Mouse (Mus musculus) forebrain, embryonic 16.5 days (tissue): Measurements from ENCODE around the gene Crtc1. TPM values are rescaled to one million over a fixed set of nuclear protein-coding genes. Genes with fewer than 3 reads are reported as not detected.

ENCODE experiments used
- ATAC-seq: fragments of 200-750 bp; cut with Nextera tagmentation; 2 replicates; pipeline ENCODE4 v1.8.0; 2017; ENCODE audit warnings: mild to moderate bottlenecking, moderate library complexity
- H3K27ac ChIP-seq: fragments of 300-500 bp; sonication (generic); 2 replicates; pipeline ENCODE4 v1.5.1; 2014; ENCODE audit warnings: low read length, control low read depth
- H3K27me3 ChIP-seq: fragments of 300-500 bp; sonication (generic); replicated peaks from 2 replicates; pipeline ENCODE4 v1.6.1; 2014; ENCODE audit warnings: low read length; ENCODE audit not compliant: control insufficient read depth, insufficient read depth
- H3K36me3 ChIP-seq: fragments of 300-500 bp; sonication (generic); 2 replicates; pipeline ENCODE4 v1.6.1; 2014; ENCODE audit not compliant: control insufficient read depth, insufficient read depth
- H3K4me1 ChIP-seq: fragments of 300-500 bp; sonication (generic); replicated peaks from 2 replicates; pipeline ENCODE4 v1.6.1; 2014; ENCODE audit warnings: low read length; ENCODE audit not compliant: control insufficient read depth, insufficient read depth
- H3K4me2 ChIP-seq: fragments of 300-500 bp; sonication (generic); 2 replicates; pipeline ENCODE4 v1.6.1; 2014; ENCODE audit warnings: mild to moderate bottlenecking, low read length, control low read depth
- H3K4me3 ChIP-seq: fragments of 300-500 bp; sonication (generic); replicated peaks from 2 replicates; pipeline ENCODE4 v1.5.1; 2014; ENCODE audit warnings: mild to moderate bottlenecking, low read length, control low read depth
- H3K9ac ChIP-seq: fragments of 300-500 bp; sonication (generic); replicated peaks from 2 replicates; pipeline ENCODE4 v1.6.1; 2014; ENCODE audit warnings: low read depth, low read length, control low read depth
- H3K9me3 ChIP-seq: fragments of 300-500 bp; sonication (generic); 2 replicates; pipeline ENCODE4 v1.6.1; 2016; ENCODE audit warnings: low read length; ENCODE audit not compliant: control insufficient read depth
- WGBS: fragments of 180-500 bp; shearing (Covaris S2); extraction: QIAGEN DNeasy Blood & Tissue Kit; methylation state at CpG from one replicate; pipeline ENCODE4 v1.1.7; 2014; 5-methylcytosine and 5-hydroxymethylcytosine counted together
- polyA plus RNA-seq: library from polyadenylated mRNA; unstranded; fragments of >200 nt; fragmentation: Nextera tagmentation; extraction: Ambion mirVana; gene quantifications from 2 replicates; pipeline ENCODE4 v1.2.1, GENCODE M21; 2015

The Crtc1 gene
- polyA plus RNA-seq, 1 experiment from 2014 or later: 51.0 TPM

DNA sequence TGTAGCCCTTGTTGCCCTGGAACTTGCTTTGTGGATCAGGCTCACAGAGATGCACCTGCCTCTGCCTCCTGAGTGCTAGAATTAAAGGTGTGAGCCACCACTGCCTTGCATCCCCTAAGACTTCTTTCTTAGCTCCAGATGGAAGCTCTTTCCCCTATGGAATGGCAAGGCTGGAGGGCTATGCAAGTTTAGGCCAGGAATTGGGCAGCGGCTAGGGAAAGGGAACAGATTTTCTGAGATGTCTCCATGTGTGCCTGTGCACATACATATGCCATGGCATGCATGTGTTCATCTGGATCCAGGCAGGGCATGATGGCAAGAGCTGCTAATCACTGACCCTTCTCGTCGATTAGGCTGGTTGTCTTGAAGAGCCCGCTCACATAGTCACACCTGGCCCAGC lies 26.3 kb upstream of the Crtc1 start:
- Histone ChIP-seq H3K36me3 (no peaks in the 10 kb centered on the region), H3K4me3 (no peak overlapping the region), H3K9me3 (no peaks in the 10 kb centered on the region), H3K27me3 (no peaks in the 10 kb centered on the region), H3K4me1 (no peaks in the 10 kb centered on the region), H3K27ac (no peak overlapping the region), H3K9ac (no peak overlapping the region), H3K4me2 (no peak overlapping the region)
- no peak for ATAC-seq
- WGBS: 94% methylated on average over 4 of the region's 4 CpGs

DNA sequence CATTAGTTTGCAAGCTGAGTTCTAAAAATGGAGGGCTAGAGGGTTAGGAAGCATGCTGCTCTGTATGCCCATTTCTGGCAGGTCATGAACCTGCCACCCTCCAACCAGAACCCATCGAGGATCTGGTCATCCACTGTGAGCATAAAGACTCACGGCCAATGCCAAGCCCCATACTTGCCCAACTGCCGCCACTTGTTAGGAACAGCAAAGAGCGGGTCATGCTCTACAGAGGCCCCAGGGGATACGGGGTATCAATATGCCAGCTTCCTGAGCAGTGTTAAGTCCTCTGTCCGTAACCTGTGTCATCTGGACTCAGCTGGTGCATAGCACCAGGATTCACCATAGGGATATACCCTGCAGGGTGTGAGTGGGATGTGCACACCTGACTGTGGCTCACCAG lies 24.8 kb upstream of the Crtc1 start:
- Histone ChIP-seq H3K27me3 (no peaks in the 10 kb centered on the region), H3K9ac (no peak overlapping the region), H3K4me3 (no peak overlapping the region), H3K4me2 (no peak overlapping the region), H3K36me3 (no peaks in the 10 kb centered on the region), H3K9me3 (no peaks in the 10 kb centered on the region), H3K27ac (no peak overlapping the region), H3K4me1 (no peaks in the 10 kb centered on the region)
- ATAC-seq: no peak
- WGBS: 87% methylated on average over 6 of the region's 6 CpGs

DNA sequence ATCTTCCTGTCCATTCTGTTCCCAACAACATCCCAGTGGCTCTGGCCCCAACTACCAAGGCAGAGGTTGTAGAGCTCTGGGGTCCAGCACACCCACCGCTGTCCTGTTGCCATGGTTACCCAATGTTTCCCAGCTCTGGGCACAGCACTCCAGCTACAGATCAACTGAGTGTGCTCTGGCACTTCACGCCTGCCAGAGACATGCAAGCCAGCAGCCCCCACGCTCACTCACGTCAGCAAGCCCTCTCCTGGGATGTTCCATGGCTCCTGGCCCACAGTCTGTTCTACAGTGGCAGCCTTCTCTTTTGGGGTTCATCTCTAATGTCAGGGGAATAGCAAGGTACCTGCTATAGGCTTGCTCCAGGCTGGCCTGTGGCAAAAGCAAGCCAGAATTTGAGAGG lies 23.9 kb upstream of the Crtc1 start:
- no peak overlapping the region for H3K9ac ChIP-seq
- no peaks in the 10 kb centered on the region for H3K9me3 ChIP-seq
- no peak overlapping the region for H3K4me2 ChIP-seq
- no peaks in the 10 kb centered on the region for H3K4me1 ChIP-seq
- H3K27me3 ChIP-seq: no peaks in the 10 kb centered on the region
- H3K36me3 ChIP-seq: no peaks in the 10 kb centered on the region
- 52% methylated on average over 4 of the region's 4 CpGs for WGBS
- H3K27ac ChIP-seq: no peak overlapping the region
- peak; percentile 14 for ATAC-seq
- H3K4me3 ChIP-seq: no peak overlapping the region

DNA sequence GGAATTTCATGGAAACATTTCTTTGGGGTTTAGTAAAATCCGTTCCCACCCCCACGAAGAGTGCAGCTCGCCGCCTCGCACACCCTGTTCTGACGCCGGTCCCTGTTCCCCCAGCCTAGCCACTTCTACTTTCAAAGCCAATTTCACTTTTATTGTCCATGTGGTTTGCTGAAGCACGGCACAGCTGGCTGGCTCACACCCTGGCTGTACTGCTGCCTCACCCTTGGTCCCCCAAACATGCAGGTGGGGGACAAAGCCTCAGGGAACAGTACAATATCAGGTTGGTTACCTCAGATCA lies 23.1 kb upstream of the Crtc1 start:
- Histone ChIP-seq H3K9ac (no peak overlapping the region), H3K9me3 (no peaks in the 10 kb centered on the region), H3K4me2 (no peak overlapping the region), H3K36me3 (no peaks in the 10 kb centered on the region), H3K4me3 (no peak overlapping the region), H3K27me3 (no peaks in the 10 kb centered on the region), H3K27ac (no peak overlapping the region), H3K4me1 (no peaks in the 10 kb centered on the region)
- WGBS: 92% methylated on average over 8 of the region's 8 CpGs
- no peak for ATAC-seq

DNA sequence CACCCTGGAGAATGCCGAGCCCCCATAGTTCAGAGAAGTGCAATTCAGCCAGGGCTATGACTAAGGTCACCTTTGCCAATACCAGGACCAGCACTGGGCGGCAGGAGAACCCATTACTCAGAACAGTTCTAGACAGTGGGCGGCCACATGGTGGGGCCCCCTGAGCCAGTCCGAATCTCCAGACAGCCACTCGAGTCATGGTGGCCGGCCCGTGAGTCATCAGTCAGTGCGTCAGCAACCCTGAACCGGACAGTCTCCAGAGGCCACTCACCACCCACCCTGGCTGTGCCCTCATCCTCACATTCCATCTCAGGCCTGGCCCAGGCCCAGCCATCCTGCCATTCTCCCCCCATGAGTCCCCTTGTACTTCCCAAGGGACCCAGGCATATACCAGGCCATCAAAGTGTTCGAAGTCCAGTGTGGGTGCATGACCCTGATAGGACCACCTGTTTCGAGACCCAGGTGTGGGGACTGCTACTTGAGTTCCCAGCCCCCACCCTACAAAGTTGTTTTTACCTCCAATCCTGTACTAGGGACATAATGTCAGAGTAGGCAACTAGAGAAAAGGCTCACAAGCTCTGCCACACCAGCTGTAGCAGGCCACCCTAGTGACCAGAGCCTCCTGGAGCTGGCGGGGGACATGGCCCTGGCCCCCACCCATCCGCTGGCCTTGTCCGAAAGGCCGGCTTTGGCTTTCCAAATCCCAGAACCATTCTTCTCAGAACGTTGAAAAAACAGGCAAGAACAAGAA lies 22.6 kb upstream of the Crtc1 start:
- WGBS: 87% methylated on average over 16 of the region's 16 CpGs

DNA sequence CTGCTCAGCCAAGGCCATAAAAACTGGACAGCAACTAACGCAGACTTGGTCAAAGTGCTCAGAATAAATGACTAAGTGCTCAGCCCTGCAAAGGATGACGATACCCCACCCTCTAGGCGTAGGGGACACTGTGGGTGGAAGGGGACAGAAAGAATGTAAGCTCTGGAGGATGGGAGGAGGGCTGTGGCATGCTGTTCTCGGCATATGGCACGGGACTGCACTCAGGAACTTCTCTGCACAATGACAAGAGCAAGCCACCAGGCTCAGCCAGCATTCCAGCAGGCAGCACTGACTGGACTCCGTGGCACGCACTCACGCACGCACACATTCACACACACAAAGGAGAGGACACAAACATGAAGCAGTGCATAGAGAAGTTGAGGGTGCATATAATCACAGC lies 21.2 kb upstream of the Crtc1 start:
- Histone ChIP-seq H3K9me3 (no peaks in the 10 kb centered on the region), H3K4me1 (no peaks in the 10 kb centered on the region), H3K9ac (no peak overlapping the region), H3K36me3 (no peaks in the 10 kb centered on the region), H3K27ac (no peak overlapping the region), H3K4me2 (no peak overlapping the region), H3K27me3 (no peaks in the 10 kb centered on the region), H3K4me3 (no peak overlapping the region)
- no peak for ATAC-seq
- WGBS: 86% methylated on average over 9 of the region's 9 CpGs

More for the DNA sequence above, 22.6 kb upstream of the Crtc1 start:
- Histone ChIP-seq H3K27ac (no peak overlapping the region), H3K4me2 (no peak overlapping the region), H3K27me3 (no peaks in the 10 kb centered on the region), H3K9me3 (no peaks in the 10 kb centered on the region), H3K4me1 (no peaks in the 10 kb centered on the region), H3K4me3 (no peak overlapping the region), H3K9ac (no peak overlapping the region), H3K36me3 (no peaks in the 10 kb centered on the region)
- no peak for ATAC-seq

DNA sequence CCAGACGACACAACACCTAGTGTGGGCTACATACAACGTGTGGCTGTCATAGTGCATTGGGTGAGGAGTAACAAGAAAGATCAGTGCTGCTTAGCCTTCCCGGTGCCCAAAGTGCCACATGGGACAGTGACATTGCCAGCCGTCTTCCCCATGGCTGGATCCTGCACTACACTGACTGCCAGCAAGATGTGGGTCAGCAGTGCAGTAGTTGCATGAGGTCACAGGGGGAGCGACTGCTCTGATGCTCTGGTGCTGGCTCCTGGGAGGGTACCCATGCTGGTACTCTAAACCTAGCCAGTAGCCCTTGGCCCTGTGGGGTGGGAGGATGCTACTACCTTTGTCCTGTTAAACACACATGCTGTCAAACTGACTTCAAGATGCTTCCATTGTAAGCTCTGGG lies 20.8 kb upstream of the Crtc1 start:
- 91% methylated on average over 5 of the region's 5 CpGs for WGBS
- Histone ChIP-seq H3K4me1 (no peaks in the 10 kb centered on the region), H3K4me3 (no peak overlapping the region), H3K9me3 (no peaks in the 10 kb centered on the region), H3K9ac (no peak overlapping the region), H3K27ac (no peak overlapping the region), H3K4me2 (no peak overlapping the region), H3K36me3 (no peaks in the 10 kb centered on the region), H3K27me3 (no peaks in the 10 kb centered on the region)
- no peak for ATAC-seq

DNA sequence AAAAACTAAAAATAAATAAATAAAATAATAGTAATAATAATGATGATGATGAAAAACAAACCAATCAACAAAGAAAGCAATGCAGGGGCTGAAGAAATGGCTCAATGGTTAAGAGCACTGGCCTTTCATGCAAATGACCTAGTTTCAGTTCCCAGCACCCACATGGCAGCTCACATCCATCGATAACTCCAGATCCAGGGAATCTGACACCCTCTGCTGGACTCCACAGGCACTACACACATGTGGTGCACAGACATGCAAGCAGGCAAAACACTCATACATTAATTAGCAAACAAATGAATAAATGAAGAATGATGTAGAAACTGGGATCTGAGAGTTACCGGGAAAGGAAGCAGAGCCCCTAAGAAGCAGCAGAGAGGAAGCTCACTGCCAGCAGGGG lies 20.3 kb upstream of the Crtc1 start:
- no peaks in the 10 kb centered on the region for H3K36me3 ChIP-seq
- no peak overlapping the region for H3K9ac ChIP-seq
- H3K27ac ChIP-seq: no peak overlapping the region
- no peaks in the 10 kb centered on the region for H3K27me3 ChIP-seq
- H3K4me1 ChIP-seq: no peaks in the 10 kb centered on the region
- H3K4me3 ChIP-seq: no peak overlapping the region
- ATAC-seq: no peak
- H3K4me2 ChIP-seq: no peak overlapping the region
- 100% methylated on average over 2 of the region's 2 CpGs for WGBS
- H3K9me3 ChIP-seq: no peaks in the 10 kb centered on the region

DNA sequence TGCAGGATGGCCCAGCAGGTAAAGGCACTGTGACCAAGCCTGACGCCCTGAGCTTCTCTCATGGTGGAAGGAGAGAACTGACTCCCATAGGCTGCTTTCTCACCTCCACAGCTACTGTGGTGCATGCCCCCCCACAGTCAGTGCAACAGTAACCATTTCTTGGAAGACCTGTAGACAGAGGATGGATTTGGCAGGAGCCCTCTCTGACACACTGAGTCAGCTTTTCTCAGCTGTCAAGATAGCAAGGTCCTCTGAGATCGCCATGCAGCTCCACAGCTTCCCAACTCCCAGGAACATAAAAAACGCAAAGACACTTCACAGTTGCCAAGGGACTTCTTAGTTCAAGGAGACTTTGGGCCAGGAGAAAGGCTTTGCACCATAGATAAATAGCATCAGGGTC lies 19.1 kb upstream of the Crtc1 start:
- Histone ChIP-seq H3K9me3 (no peaks in the 10 kb centered on the region), H3K27me3 (no peaks in the 10 kb centered on the region), H3K4me2 (no peak overlapping the region), H3K4me3 (no peak overlapping the region), H3K36me3 (no peaks in the 10 kb centered on the region), H3K27ac (no peak overlapping the region), H3K9ac (no peak overlapping the region), H3K4me1 (no peaks in the 10 kb centered on the region)
- ATAC-seq: no peak
- 81% methylated on average over 3 of the region's 3 CpGs for WGBS

DNA sequence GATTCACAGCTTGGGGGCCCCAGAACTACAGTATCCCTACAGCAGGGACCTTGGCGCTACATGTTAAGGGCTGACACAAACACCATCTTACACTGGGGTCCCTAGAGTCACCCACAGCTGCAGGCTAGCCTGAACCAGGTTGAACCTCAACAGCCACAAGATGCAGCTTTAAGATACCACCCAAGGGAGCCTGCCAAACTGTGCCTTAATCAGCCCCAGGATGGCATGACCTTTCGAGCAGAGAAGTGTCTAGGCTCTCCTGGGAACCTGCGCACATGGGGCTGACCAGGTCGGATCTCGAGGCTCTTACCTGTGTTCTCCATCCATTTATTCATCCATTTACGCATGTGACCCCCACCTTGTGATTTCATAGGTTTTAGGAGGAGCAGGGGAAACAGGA lies 18.5 kb upstream of the Crtc1 start:
- H3K4me1 ChIP-seq: no peaks in the 10 kb centered on the region
- no peaks in the 10 kb centered on the region for H3K9me3 ChIP-seq
- H3K9ac ChIP-seq: no peak overlapping the region
- H3K27me3 ChIP-seq: no peaks in the 10 kb centered on the region
- WGBS: 93% methylated on average over 6 of the region's 6 CpGs
- no peaks in the 10 kb centered on the region for H3K36me3 ChIP-seq
- no peak for ATAC-seq
- no peak overlapping the region for H3K4me2 ChIP-seq
- no peak overlapping the region for H3K27ac ChIP-seq
- no peak overlapping the region for H3K4me3 ChIP-seq
